Mouse (Mus musculus) heart, postnatal 0 days (tissue): ENCODE data around the gene Sh3rf1. TPM values are rescaled to one million over a fixed set of nuclear protein-coding genes. Genes with fewer than 3 reads are reported as not detected.

ENCODE experiments used
- ATAC-seq: fragments of 200-750 bp; cut with Nextera tagmentation; 2 replicates; pipeline ENCODE4 v1.8.0; 2017; ENCODE audit warnings: low read depth, moderate number of reproducible peaks, moderate library complexity; ENCODE audit not compliant: insufficient read depth
- DNase-seq: peaks from one replicate; pipeline ENCODE4 v3.0.0-alpha.2; 2016; ENCODE audit warnings: low spot score
- H3K27ac ChIP-seq: fragments of 300-500 bp; sonication (generic); 2 replicates; pipeline ENCODE4 v1.5.1; 2014; ENCODE audit warnings: low read depth, mild to moderate bottlenecking
- H3K27me3 ChIP-seq: fragments of 300-500 bp; sonication (generic); 2 replicates; pipeline ENCODE4 v1.6.1; 2014; ENCODE audit warnings: low read length, mixed read lengths; ENCODE audit not compliant: control insufficient read depth, insufficient read depth
- H3K36me3 ChIP-seq: fragments of 300-500 bp; sonication (generic); replicated peaks from 2 replicates; pipeline ENCODE4 v1.6.1; 2014; ENCODE audit warnings: low read length, mixed read lengths; ENCODE audit not compliant: control insufficient read depth, insufficient read depth
- H3K4me1 ChIP-seq: fragments of 300-500 bp; sonication (generic); 2 replicates; pipeline ENCODE4 v1.6.1; 2014; ENCODE audit warnings: antibody characterized with exemption; ENCODE audit not compliant: control insufficient read depth, insufficient read depth
- H3K4me2 ChIP-seq: fragments of 300-500 bp; sonication (generic); 2 replicates; pipeline ENCODE4 v1.6.1; 2014; ENCODE audit warnings: low read depth, mild to moderate bottlenecking, low read length, moderate library complexity
- H3K4me3 ChIP-seq: fragments of 300-500 bp; sonication (generic); 2 replicates; pipeline ENCODE4 v1.5.1; 2014; ENCODE audit warnings: low read depth, low read length
- H3K9ac ChIP-seq: fragments of 300-500 bp; sonication (generic); replicated peaks from 2 replicates; pipeline ENCODE4 v1.6.1; 2014; ENCODE audit warnings: low read depth, low read length, mixed read lengths
- H3K9me3 ChIP-seq: fragments of 300-500 bp; sonication (generic); replicated peaks from 2 replicates; pipeline ENCODE4 v1.6.1; 2016; ENCODE audit warnings: low read length; ENCODE audit not compliant: control insufficient read depth
- CTCF ChIP-seq: IDR thresholded peaks from 2 replicates; pipeline ENCODE4 v1.5.1; 2016; ENCODE audit warnings: antibody characterized with exemption, control low read depth, low read depth
- EP300 ChIP-seq: IDR thresholded peaks from 2 replicates; pipeline ENCODE4 v1.6.1; 2016; ENCODE audit warnings: antibody characterized with exemption, low read depth
- WGBS: fragments of 180-500 bp; shearing (Covaris S2); extraction: QIAGEN DNeasy Blood & Tissue Kit; methylation state at CpG from one replicate; pipeline ENCODE4 v1.1.7; 2014; 5-methylcytosine and 5-hydroxymethylcytosine counted together
- polyA plus RNA-seq: library from polyadenylated mRNA; unstranded; fragments of >200 nt; fragmentation: Nextera tagmentation; extraction: Ambion mirVana; gene quantifications from 2 replicates; pipeline ENCODE4 v1.2.1, GENCODE M21; 2015
- total RNA-seq: library from RNA; depleted of rRNA; stranded (reverse); fragments of >200 nt; gene quantifications from 2 replicates; pipeline ENCODE4 v1.2.3, GENCODE M21; 2014; ENCODE audit warnings: low replicate concordance

The Sh3rf1 gene
- total and polyA plus RNA-seq, 2 experiments from 2014 or later: 2.4 to 8.9 TPM

DNA sequence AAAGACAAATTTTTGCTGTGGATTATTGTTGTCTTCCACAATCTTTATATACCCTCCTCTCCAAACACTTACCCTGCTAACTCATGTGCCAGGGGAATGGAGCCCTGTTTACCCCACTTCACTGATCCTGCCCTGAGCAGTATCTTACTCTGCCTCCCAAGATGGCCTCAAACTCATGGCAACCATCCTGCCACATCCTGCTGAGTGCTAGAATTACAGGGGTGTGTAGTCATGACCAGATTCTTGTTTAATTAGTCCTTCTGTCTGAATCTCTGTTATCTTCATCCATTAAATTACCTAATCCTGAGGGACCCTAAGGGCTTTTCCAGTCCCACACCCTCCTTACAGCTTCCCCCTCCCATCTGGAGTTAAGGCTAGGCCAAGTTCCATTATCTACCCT lies 201.5 kb downstream of the Sh3rf1 start:
- Histone ChIP-seq H3K9me3 (no peaks in the 10 kb centered on the region), H3K36me3 (no peaks in the 10 kb centered on the region), H3K4me3 (no peak overlapping the region), H3K4me1 (no peaks in the 10 kb centered on the region), H3K27ac (no peak overlapping the region), H3K4me2 (no peak overlapping the region), H3K27me3 (no peaks in the 10 kb centered on the region), H3K9ac (no peak overlapping the region)
- TF ChIP-seq EP300 (no peak), CTCF (no peak)
- no peak for ATAC-seq
- no peak for DNase-seq

DNA sequence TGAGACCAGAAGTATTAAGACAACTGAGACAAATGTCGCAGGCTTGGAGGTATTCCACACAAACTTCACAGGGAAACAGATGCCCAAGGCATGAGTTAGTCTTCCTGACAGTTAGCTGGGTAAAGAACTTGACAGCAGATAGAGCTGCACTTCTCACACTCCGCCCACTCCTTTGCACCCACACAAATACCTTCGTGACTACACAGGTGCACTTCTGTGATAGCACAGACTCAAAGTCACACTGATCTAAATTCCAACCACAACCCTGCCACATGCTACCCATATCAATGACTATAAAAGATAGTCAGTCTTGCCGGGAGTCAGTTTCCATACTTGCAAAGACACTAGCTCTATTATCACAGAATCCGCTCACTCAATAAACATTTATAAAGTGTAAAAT lies 202.4 kb downstream of the Sh3rf1 start:
- Histone ChIP-seq H3K4me1 (no peaks in the 10 kb centered on the region), H3K4me3 (no peak overlapping the region), H3K9ac (no peak overlapping the region), H3K4me2 (no peak overlapping the region), H3K27ac (no peak overlapping the region), H3K9me3 (no peaks in the 10 kb centered on the region), H3K27me3 (no peaks in the 10 kb centered on the region), H3K36me3 (no peaks in the 10 kb centered on the region)
- WGBS: 71% methylated on average over 5 of the region's 5 CpGs
- no peak for TF ChIP-seq CTCF
- TF ChIP-seq EP300: no peak
- no peak for ATAC-seq
- DNase-seq: no peak

DNA sequence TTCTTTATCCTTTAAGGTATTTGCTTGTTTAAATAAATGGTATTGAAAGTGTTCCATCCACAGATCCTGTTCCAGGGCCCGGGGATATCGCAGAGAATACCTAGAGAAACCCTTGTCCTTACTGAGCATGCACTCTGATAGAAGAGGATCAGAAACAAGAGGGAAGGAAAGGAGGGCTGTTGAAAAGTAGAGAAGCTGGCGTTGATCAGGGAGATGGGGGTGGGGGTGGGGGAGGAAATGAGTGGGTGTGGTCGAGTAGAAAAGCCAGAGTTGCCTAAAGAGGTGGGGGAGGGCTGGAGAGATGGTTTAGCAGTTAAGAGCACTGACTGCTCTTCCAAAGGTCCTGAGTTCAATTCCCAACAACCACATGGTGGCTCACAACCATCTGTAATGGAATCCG lies 203.0 kb downstream of the Sh3rf1 start:
- no peak overlapping the region for H3K4me2 ChIP-seq

DNA sequence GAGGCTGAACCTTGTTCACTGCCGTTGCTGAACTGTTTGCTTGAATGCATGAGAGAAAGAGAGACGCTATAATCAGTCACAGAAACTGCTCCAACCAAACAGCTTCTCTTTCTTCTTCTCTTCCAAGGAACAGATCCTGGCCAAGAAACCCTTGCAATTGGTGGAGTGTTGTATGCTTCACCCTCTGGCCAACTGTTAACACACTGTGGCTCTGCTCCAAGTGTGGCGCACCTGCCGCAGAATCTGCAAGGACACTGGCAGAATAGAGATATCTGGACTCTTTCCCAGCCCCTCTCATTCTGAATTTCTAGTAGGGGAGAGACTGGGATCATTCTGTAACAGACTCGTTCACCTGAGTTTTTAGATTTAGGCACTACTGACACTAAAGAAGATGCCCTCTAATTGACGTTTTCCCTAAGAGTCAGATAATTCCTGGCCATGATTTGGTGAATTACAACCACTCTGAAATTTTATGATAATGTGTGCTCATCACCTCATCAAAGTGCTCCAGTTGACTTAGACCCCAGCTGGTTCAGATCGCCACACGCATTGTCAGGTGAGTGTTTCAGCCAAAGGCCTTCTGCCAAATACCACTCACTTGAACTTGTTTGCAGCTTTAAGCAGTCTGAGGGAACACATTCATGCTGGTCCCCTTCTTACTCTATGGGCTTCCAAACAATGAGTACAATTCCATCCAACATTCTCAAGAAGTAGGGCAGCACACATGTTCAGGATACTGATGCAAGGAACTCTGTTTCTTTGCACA lies 204.4 kb downstream of the Sh3rf1 start:
- DNase-seq (no peak), ATAC-seq (no peak)
- H3K27me3 ChIP-seq: no peaks in the 10 kb centered on the region
- no peaks in the 10 kb centered on the region for H3K36me3 ChIP-seq
- no peaks in the 10 kb centered on the region for H3K9me3 ChIP-seq
- TF ChIP-seq EP300 (no peak), CTCF (no peak)
- no peak overlapping the region for H3K27ac ChIP-seq
- H3K9ac ChIP-seq: no peak overlapping the region
- WGBS: 55% methylated on average over 8 of the region's 8 CpGs
- H3K4me3 ChIP-seq: no peak overlapping the region
- no peak overlapping the region for H3K4me2 ChIP-seq
- H3K4me1 ChIP-seq: no peaks in the 10 kb centered on the region

More for the DNA sequence above, 203.0 kb downstream of the Sh3rf1 start:
- Histone ChIP-seq H3K9me3 (no peaks in the 10 kb centered on the region), H3K4me1 (no peaks in the 10 kb centered on the region), H3K9ac (no peak overlapping the region), H3K4me3 (no peak overlapping the region), H3K27ac (no peak overlapping the region), H3K36me3 (no peaks in the 10 kb centered on the region), H3K27me3 (no peaks in the 10 kb centered on the region)
- ATAC-seq (no peak), DNase-seq (no peak)
- TF ChIP-seq EP300 (no peak), CTCF (no peak)
- 56% methylated on average over 5 of the region's 5 CpGs for WGBS

DNA sequence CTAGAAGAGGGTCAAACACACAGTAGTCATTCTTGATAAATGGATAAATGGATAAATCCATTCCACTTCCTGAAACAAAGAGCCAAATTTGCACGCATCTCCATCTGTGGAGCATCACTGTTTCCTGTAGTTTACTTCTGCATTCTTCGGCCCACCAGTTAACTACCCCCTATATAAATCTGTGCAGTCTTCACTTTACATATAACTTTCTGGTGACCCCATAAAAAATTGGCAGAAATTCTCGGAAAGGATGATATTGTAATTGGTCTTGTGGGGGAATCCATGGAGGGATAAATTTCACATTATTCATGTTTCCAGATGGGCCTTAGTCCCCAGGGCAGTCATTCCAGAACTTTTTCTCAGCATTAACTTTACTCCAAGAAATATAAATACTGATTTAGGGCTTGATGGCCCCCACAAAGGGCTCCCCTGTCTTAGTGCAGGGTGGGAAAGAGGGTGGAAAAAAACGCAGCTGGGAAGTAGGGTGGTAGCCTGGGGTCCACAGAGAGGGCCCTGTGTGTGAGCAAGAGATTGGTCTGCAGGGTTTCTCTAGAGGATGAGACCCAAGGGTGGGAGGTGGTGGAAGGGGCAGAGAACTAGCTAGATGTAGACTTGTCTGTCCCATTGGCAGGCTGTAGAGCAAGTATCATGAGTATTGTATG lies 205.3 kb downstream of the Sh3rf1 start:
- H3K4me2 ChIP-seq: no peak overlapping the region
- no peaks in the 10 kb centered on the region for H3K27me3 ChIP-seq
- H3K36me3 ChIP-seq: no peaks in the 10 kb centered on the region
- H3K27ac ChIP-seq: no peak overlapping the region
- H3K9ac ChIP-seq: no peak overlapping the region
- no peaks in the 10 kb centered on the region for H3K9me3 ChIP-seq
- TF ChIP-seq CTCF (no peak), EP300 (no peak)
- H3K4me3 ChIP-seq: no peak overlapping the region
- no peaks in the 10 kb centered on the region for H3K4me1 ChIP-seq
- DNase-seq: no peak
- no peak for ATAC-seq
- 67% methylated on average over 4 of the region's 4 CpGs for WGBS
